Mouse (Mus musculus) layer of hippocampus, postnatal 36 days (tissue): Measurements from ENCODE around the gene Polr3c. TPM values are rescaled to one million over a fixed set of nuclear protein-coding genes. Genes with fewer than 3 reads are reported as not detected.
"Not testable (repeated sequence)": the region's sequence is repeated elsewhere in the genome, so short reads cannot be mapped to it uniquely, and the experiment has no call there.

Experiments
- DNase-seq, 2 experiments: peaks; one replicate each; pipeline ENCODE4 v3.0.0; 2022
- total RNA-seq, 2 experiments: library from RNA; stranded (reverse); gene quantifications; 2 replicates each; pipeline ENCODE4 v1.2.3; 2021

Gene Polr3c
- total RNA-seq, 2 experiments from 2014 or later, result 22.0 to 24.1 TPM

DNA sequence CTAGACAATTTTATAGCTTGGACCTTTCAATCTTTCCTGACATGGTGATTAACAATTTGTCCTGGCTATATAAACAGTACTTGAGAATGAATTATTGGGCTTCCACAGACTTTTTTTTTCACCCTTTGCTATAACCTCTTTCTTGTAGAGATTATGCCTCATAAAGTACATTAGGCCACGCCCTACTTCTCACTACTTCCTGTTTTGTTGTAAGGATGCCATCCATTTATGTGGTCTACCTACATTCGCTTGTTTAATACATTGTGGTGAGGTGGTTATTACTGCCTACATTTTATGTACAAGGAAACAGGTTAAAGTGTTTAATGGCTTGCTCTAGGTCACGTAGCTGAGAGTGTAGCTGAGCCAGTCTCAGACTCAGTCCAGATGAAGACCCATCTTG lies 52.3 kb downstream of the Polr3c start:
- no peak for DNase-seq

DNA sequence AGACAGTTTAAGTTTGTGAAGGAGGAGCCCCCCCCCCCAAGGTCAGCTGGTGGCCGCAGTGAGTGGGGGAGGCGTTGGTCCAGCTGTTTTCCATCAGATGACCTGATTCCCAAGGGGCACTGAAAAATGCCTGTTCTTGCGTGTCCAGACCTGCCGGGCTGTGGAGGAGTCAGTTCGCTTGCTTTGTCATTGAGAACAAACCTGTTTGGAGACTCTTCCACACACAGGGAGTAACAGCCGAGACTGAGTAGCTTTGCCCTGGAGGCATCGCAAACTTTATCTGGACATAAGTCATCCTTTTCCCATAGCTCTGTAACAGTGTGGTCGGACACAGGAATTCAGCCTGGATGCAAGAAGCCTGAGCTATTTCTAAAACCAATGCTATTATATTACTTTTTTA lies 53.0 kb downstream of the Polr3c start:
- no peak for DNase-seq

DNA sequence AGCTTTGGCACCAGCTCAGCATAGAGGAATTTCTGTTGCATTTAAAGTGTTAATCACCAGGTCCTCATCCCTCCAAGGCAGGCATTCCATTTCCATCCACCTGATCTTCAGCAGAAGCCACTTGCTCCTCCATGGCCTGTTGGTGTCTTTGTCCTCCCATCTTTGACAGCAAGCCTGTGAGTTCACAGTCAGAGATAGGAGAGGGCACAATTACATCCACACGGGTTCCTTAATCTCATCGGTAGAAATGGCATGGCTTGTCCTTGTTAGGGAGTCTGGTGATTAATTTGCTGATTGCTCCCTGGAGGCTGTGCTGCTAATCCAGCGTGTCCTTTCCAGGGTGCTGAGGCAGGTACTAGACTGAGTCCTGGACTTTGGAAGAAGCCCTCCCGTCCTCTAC lies 53.9 kb downstream of the Polr3c start:
- DNase-seq, result no peak

DNA sequence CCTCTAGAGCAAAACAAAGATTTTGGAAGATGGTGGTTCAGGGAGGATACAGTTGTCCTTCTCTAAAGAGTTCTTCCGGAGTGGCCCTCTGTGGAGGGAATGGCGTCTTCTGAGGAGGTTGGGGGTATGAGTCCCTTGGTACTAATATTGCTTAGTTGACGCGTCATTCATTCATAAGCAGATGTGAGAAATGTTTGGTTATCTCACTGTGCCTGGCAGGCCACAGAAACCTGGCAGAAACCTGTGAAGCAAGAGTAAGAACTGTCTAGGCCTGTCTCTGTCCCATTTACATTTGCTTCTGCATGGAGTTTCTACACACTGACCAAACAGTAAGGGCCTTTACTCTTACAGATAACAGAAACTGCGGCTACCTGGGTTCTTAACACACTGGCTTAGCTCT lies 55.9 kb downstream of the Polr3c start:
- no peak for DNase-seq

DNA sequence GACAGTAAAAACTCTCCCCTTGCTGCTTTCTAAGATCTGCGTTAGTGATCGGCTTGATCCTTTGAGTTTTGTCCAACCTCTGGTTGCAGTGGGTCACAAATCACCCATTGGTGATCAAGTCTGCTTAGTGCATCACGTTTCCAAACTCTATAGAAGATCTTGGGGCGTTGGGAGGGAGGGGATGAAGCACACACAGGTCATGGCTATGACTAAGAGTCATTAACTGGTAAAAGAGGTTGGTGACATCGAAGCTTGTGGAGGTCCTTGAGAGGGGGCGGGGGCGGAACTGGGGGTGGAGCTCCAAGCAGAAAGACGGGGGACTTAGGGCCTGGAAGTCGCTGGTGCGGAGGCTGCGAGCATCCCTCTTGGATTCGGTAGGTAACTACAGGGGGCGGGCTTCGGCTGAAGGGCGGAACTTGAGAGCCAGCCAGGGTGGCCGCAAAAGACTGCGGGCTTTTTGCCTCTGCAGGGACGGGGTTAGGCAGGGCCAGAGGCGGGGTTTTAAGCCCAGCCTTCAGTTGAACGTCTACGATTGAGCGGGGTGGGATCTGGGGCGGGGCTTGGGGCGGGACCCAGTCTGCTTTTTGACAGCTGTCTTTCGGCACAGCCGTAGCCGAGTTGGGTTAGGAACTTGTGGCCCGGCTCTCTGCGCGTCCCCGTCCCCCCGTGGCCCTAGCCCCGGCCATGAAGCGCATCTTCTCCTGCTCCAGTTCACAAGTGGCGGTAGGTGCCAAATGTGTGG lies 57.5 kb downstream of the Polr3c start, which contains the start of gene Ankrd35:
Ankrd35 (plus strand) TSS at position 405 of the 742 bp plus-strand sequence.
- peak; percentile 71 to 75 for DNase-seq

DNA sequence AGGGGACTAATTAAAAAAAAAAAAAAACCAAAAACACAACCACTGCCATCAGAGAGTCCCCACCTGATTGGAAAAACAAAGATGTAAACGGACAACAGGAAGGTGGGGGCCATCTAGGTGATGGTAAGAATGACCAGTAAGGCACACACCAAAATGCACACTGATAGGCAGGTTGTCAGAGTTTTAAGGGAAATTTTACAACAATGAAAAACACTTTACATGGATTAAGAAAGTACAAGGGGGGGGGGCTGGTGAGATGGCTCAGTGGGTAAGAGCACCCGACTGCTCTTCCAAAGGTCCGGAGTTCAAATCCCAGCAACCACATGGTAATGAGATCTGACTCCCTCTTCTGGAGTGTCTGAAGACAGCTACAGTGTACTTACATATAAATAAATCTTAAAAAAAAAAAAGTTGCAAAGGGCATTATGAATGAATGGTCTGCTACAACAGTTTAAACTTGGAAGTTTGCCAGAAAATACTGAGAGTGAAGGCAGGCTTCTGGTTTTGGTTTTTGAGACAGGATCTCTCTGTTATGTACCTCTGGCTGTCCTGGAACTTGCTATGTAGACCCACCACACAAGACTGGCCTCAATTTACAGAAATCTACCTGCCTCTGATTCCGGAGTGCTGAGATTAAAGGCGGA lies 58.9 kb downstream of the Polr3c start:
- DNase-seq, result no peak

DNA sequence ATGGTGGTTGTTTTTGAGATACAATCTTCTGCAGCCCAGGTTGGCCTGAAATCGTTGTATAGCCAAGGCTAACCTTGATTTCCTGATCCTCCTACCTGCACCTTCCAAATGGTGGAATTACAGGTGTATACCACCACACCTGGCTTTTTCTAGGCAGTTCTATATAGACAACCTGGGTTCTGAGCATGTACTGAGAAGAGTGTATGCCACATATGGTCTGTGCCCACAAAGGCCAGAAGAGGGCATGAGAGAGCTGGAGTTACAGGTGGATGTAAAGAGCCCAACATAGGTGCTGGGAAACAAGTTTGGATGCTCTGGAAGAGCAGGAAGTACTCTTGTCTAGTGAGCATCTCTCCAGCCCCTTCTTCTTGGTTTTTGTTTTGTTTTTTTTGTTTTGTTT lies 60.1 kb downstream of the Polr3c start:
- no peak for DNase-seq

DNA sequence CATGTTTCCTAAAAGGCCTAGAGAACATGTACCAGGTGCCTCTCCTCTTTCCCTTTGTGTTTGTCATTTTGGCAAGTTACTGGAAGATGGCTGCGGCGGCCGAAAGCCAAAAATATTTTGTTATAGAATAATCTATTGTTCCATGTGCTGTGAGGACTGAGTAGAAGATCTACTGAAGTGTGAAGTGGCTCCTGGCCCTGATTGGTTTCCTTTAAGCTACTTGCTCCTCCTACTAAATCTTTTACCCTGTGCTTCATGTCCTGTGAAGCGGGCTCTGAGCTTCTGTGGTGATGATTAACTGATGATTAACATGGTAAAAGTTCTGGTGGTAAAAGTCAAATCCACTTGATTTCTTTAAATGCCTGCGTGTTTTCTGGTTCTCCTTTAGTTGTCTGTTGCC lies 60.5 kb downstream of the Polr3c start:
- DNase-seq, result no peak

DNA sequence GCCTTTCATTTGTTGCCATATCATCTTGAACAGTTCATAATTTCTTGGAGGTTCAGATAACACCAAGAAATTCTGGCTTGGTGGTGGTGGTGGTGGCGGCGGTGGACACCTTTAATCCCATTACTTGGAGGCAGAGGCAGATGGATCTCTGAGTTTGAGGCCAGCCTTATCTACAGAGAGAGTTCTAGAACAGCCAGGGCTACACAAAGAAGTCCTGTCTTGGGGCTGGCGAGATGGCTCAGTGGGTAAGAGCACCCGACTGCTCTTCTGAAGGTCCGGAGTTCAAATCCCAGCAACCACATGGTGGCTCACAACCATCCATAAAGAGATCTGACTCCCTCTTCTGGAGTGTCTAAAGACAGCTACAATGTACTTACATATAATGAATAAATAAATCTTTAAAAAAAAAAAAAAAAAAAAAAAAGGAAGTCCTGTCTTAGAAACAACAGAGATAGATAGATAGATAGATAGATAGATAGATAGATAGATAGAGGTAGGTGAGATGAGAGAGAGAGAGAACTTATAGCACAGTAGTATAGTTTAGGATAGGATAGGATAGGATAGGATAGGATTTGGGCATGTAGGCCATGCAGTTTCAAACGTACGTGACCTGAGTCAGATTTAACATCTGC lies 61.6 kb downstream of the Polr3c start:
- not testable (repeated sequence) for DNase-seq

DNA sequence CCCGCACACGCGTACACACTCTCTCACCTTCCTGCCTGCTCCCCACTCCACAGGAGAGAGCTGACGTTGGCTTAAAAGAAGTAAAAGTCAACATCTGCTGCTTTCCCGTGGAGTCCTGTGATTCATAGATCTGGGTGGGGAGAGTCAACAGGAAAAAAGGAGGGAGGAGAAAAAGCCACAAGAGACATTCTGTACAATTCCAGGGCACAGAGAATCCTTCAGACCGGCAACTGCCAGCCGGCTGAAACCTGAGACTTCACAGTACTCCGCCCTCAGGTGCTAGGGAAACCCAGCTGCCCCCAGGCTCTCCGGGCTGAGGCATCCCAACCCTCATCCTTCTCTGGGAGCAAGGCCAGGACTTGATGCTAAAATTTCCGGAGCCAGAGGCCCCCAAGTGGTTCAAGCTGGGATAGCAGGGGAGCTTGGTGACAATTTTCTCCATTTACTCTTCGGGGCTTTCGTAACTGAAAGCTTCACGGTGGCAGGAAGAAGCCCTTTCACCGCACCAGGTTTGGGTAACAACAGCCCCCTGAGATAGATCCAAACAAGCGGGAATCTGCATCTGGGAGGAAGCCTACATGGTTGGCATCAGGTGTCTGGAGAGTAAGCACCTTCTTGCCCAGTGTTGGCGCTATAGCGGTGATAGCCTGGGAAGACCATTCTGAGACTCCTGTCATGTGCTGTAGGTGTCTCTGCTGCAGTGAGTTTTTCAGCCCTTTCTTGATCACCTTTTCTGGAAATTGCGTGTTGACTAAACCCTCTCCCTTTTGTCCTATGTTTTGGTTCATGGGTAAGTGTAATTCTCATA lies 63.8 kb downstream of the Polr3c start:
- DNase-seq, result peak; percentile 82 to 86

DNA sequence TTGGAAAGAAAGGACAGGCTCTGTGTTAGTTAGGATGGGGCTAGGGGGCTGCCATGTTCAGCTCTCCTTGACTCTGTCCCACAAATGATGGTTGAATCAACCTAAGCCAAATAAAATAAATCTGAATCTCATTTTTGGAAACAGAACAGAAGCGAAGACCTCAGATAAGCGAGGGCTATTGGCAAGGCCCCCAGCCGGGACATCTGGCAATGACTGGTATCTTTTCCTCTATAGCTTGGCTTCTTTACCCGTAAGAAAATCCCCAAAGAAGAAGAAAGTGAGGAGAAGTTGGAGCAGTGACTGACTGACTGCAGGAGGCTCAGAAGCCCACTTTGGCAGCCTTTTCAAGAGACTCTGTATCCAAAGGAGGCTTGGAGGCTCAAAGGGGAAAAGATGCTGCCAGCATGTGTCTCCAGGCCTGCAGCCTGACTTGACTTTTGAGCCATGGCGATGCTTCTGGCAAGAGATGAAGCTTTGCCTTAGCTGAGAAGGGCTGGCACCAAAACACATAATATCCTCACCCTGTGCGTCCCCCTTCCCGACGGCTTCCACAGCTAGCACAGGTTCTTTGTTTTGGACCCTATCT lies 64.6 kb downstream of the Polr3c start:
- no peak for DNase-seq

Other genes with a start within 250 kb of the Polr3c start
- under 1 TPM in 1 of 2 experiments, not detected in 1; 0.25 TPM for gene Hfe2, start 202.5 kb downstream of the Polr3c start, total RNA-seq
- 10 to 100 TPM; 20.7 to 32.2 TPM for gene Txnip, start 169.7 kb downstream of the Polr3c start, total RNA-seq
- not detected for gene Gm16253, start 150.6 kb downstream of the Polr3c start, total RNA-seq
- 10 to 100 TPM; 32.4 to 34.2 TPM for gene Polr3gl, start 133.4 kb downstream of the Polr3c start, total RNA-seq
- gene Ankrd34a, start 131.0 kb downstream of the Polr3c start, total RNA-seq, result 10 to 100 TPM; 49.9 to 51.5 TPM
- gene Lix1l, start 126.5 kb downstream of the Polr3c start, total RNA-seq, result 10 to 100 TPM; 29.9 to 30.5 TPM
- gene Rbm8a, start 97.7 kb downstream of the Polr3c start, total RNA-seq, result 10 to 100 TPM; 50.8 to 58.4 TPM
- gene Pex11b, start 92.3 kb downstream of the Polr3c start, total RNA-seq, result 10 to 100 TPM; 55.7 to 56.7 TPM
- gene Gm42957, start 92.2 kb downstream of the Polr3c start, total RNA-seq, result under 1 TPM; 0.77 to 0.91 TPM
- gene Itga10, start 82.0 kb downstream of the Polr3c start, total RNA-seq, result 1 to 10 TPM; 2.4 to 3.4 TPM
- 1 to 10 TPM; 4.3 to 5.1 TPM for gene Ankrd35, start 57.5 kb downstream of the Polr3c start, total RNA-seq
- 10 to 100 TPM; 26.1 to 27.5 TPM for gene Pias3, start 31.2 kb downstream of the Polr3c start, total RNA-seq
- gene Nudt17, start 19.1 kb downstream of the Polr3c start, total RNA-seq, result 10 to 100 TPM; 10.8 to 15.2 TPM
- 10 to 100 TPM; 54.1 to 60.0 TPM for gene Rnf115, start within 50 bp of the Polr3c start, total RNA-seq
- gene Pdzk1, start 101.7 kb upstream of the Polr3c start, total RNA-seq, result under 1 TPM in 1 of 2 experiments, not detected in 1; 0.15 TPM
- gene Cd160, start 101.7 kb upstream of the Polr3c start, total RNA-seq, result not detected
- under 1 TPM; 0.71 to 0.75 TPM for gene Gja5, start 177.1 kb upstream of the Polr3c start, total RNA-seq
- gene Gpr89, start 177.7 kb upstream of the Polr3c start, total RNA-seq, result 10 to 100 TPM; 41.5 to 42.6 TPM
- gene Gja8, start 198.4 kb upstream of the Polr3c start, total RNA-seq, result not detected